Mouse (Mus musculus) embryo, embryonic 10.5 days (tissue): Measurements from ENCODE around the gene Idh3a.
"Not testable (repeated sequence)": the region's sequence is repeated elsewhere in the genome, so short reads cannot be mapped to it uniquely, and the experiment has no call there.

Experiments
- DNase-seq: peaks from one replicate; pipeline ENCODE4 v3.0.0-alpha.2; 2015; ENCODE audit warnings: low spot score

Gene Idh3a

DNA sequence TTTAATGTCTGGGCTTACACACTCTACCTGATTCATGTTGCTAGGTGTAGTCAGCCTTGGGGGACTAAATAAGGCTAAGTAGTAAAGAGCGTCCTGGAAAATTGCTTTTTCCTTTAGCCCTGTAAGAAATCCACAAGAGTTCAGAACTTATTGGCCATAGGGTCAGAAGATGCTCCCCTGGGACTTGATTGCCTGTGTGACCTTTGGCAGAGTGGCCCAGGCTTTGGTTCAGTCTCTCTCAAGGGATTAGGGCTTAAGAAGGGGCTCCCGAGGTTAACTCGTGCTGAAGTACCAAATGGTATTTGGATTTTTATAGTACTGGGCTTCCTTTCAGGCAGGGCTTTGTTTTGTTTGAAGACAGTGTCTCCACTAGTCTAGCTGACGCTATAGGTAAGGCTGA is 1.7 kb downstream of the Idh3a start:
- no peak for DNase-seq

DNA sequence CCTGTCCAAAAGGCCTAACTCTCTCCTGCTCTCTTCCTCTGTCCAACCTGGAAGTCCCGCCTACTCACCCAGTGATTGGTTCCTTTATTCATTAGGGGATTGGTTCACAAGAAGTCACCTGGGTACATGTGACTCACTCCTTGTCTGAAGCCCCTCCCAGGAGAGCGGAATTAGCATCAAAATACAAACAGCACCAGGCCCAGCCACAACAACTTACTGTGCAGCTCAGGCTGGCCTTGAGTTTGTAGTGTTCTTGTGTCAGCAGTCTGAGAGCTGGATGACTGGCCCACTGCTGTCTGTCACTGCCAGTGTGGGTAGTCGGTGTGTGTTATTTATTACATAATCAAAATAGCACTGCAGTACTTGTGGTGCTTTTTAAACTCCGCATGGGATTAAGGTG is 7.5 kb downstream of the Idh3a start:
- not testable (repeated sequence) for DNase-seq

DNA sequence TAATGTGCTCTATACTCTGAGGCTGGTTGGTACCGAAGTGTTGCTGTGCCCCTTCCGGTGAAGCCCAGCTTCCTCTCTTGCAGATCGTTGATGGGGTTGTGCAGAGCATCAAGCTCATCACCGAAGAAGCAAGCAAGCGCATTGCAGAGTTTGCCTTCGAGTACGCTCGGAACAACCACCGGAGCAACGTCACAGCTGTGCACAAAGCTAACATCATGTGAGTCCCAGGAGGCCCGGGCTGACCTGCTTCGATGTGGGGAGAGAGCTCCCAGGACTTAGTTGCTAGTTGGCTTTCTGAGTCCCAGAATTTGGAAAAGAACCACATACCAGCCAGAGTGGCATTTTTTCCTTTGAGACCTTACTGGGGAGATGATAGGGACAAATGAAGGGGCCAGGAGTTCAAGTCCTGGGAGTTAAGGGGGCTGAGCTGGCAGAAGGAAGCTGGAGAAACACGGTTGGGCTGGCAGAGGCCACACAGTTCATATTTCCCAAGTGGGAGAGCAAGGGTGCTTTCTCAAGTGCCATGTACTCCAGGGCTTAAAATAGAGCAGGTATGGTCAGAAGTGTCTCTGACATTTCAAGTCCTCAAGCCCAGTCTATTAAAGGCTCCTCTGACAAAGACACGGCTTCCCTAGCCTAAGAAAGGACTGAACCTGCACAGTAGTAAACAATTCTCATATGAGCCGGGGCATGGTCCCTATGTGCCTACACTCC is 10.8 kb downstream of the Idh3a start:
- no peak for DNase-seq

DNA sequence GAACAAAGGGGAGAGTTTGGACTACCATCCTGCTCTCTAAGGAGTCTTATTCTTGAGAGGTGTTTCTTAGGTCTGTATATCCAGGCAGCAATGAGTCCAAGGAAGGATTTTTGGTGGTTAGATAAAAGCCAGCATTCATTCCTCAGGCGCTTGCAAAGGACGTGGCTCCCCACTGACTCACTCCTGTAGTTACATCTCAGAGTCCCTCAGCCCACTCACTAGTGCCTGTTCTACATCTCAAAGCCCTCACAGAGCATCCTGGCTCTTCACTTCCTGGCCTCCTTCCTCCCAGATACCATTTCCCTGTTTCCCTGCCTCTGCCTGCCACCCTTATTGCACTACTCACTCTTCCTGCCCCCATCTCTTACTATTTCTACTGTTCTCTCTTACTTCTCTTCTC is 16.3 kb downstream of the Idh3a start:
- DNase-seq, result no peak

DNA sequence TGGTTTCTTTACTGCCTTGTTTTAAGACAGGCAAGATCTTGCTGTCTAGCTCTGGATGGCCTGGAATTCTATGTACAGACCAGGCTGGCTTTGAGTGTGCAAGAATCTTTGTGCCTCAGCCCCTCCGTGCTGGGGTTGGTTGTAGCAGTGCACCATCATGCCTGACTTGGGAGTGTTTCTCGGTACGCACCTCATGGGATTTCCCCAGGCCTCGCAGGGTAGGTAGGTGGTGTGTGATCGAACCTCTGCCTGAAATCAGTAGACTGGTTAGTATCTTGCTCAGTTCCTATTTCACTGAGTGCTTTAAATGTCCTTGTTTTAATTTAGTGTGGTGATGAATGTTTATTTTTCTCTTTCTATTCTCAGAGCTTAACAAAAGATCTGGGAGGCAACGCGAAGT is 16.8 kb downstream of the Idh3a start:
- DNase-seq, result no peak

DNA sequence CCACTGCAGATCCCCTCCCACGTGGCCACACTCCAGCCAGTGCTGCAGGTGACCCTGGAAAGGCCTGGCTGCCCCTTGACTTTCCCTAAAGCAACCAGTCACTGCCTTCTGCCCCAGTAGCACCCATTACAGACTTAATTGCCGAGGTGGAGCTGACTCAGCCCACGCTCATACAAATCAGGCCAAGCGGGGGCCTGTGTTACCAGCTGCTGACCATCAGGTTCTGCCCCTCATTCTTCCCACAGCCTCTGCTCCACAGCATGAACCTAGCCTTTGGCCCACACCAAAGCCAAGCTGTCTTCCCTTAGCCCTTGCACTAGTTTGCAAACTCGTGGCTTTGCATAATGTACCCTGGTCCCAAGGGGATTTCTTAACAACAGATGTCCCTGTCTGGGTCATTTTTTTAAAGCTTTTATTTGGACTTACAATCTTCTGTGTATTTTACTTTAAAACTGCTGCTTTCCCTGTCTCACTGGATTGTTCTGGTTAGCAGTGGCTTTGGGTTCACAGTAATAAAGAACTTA is 18.1 kb downstream of the Idh3a start:
- DNase-seq, result no peak

DNA sequence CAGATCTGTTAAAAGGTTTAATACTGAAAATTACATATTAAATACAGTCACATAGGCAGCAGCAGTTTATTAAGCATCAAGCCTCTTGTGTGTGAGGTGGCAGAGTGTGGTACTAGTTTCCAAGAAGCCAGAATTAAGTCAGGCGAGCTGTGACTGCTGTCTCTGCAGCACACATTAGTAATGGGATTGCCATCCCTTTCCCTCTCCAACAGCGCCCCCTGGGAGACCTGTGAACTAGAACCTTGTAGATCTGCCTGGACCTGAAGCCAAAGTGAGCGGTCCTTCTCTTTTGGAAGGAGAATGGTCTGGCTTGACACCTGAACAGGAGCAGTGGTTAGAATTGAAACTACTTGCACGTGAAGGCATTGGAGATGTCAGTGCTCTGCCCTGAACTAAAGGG is 18.8 kb downstream of the Idh3a start:
- peak; percentile 67 for DNase-seq

DNA sequence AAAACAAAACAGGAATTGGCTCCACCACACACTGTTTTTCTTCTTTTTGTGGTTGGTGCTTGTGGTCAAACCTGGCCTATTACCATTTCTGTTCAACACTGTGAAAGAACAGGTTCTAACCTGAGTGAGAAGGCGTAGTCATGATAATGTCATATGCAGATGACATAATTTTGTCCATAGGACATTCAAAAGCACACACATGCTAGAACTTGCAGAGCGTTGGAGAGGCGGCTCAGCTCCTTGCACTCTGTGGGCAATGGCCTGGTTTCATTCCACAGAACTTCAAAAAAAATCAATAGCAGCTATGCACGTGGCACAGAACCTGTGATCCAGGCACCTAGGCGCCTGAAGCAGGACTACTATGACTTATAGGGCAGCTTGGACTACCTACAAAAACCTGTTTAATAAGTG is 26.7 kb downstream of the Idh3a start:
- DNase-seq, result no peak

DNA sequence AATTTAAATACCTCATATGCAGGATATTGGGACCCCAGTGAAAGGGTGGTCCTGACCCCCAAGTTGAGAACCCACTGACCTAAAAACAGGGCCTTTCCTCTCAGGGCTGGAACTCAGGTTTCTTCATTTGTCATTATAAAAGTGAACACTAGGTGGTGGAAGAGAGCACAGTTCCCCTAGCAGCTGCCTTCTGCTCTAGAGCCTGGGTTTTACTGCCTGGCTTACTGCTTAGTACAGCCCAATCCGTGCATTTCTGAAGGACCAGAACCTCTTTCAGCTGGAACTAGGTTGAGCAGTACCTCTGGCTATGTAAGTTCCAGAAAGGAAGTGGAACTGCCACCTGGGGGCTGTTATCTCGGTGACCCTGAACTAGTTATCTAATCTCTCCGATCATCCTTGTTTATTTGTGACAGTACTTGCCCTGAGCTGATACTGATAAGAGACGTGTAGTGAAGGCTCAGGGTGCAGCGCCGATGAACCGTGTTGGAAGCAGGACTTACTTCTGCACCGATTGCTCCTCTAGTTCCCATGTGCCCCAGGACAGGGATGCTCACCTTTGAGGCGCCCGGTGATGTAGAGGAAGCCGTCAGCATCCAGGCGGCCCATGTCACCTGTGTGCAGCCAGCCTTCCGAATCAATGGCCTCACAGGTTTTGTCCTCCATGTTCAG is 28.2 kb downstream of the Idh3a start:
- DNase-seq, result peak; percentile 86

DNA sequence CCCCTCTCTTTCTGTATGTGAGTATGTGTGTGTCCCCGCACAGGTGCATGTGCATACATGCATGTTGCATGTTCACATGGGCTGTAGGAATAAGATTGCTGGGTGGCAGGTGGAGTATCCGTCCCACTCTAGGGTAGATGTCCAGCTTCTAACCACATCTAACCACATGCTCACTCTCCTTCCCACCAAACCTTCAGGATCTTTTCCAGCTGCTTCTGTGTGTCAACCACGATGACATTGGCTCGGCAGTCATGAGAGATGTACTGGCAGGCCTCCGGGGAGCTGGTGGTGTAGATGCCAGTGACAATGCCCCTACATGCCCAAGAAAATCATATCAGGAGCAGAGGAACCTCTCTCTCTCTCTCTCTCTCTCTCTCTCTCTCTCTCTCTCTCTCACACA is 41.1 kb downstream of the Idh3a start:
- DNase-seq, result no peak

DNA sequence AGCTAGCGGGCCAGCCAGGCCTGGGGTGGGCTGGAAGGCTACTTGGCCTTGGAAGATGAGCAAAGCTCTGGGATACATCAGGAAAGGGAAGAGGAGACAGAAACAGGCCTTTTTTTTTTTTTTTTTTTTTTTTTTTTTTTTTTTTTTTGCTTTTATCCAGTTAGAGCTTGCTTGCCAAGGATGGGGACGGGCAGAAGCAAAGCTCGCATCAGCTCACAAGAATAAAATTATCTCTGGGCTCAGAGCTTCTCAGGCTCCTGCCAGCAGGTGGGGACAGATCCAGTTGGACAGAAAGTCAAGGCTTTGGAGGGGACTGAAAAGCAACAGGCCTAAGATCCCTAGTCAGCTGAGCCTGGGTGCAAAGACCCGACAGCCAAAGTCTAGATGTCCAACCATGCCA is 42.6 kb downstream of the Idh3a start:
- no peak for DNase-seq

DNA sequence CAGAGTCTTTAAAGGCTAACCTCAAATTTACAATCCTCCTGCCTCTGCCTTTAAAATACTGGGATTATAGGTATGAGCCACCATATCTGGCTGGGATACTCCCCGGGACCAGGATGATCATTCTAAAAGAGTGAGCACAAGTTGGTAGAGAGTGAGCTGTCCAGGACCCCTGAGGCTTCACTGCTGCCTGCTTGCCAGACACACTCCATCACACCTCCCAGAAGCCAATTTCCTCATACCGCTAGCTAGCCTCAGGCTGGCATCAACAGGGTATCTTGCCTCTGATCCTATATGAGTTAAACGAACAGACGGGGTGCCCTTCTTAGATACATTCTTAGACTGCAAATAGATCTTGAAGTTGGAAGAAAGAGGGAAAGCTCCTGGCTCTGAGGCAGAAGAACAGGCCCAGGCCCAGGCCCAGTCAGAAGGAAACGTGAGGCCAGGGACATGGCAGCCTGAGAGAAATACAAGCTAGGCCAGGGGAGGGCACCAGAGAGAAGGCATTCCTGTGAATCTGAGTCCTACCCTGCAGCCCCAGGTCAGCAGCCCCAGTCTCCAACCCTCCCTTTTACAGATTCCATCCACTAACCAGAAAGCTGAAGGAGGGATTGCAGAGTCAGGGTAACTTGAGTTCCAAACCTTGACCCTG is 43.6 kb downstream of the Idh3a start:
- DNase-seq, result peak; percentile 6

DNA sequence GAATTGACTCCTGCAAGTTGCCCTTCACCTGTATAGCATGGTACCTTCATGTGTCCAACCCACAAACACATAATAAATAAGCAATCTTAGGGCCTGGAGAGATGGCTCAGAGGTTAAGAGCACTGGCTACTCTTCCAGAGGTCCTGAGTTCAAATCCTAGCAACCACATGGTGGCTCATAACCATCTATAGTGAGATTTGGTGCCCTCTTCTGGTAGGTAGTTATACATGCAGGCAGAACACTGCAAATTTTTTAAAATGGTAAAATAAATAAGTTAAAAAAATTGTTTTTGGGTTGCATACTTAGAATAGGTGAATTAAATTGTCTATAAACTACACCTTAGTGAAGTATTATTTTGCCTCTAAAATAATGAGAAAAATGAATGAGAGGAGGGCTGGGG is 44.8 kb downstream of the Idh3a start:
- no peak for DNase-seq

DNA sequence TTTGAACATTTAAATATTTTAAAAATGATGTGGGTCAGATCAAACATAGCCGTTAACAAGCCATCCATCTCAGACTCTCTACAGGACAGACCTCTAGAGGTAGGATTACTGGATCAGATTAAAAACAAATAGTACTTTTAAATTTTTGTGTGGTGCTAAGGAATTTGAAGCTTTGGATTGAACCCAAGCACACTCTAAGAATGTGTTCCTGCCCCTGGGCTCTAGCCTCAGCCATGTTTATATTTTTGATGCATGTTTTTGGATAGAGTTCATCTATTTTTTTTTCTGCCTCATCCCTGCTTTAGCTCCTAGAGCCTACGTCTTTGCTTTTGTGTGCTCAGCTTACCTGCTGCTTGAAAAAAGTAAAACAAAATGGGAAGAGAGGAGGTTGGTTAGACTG is 47.3 kb downstream of the Idh3a start:
- no peak for DNase-seq

DNA sequence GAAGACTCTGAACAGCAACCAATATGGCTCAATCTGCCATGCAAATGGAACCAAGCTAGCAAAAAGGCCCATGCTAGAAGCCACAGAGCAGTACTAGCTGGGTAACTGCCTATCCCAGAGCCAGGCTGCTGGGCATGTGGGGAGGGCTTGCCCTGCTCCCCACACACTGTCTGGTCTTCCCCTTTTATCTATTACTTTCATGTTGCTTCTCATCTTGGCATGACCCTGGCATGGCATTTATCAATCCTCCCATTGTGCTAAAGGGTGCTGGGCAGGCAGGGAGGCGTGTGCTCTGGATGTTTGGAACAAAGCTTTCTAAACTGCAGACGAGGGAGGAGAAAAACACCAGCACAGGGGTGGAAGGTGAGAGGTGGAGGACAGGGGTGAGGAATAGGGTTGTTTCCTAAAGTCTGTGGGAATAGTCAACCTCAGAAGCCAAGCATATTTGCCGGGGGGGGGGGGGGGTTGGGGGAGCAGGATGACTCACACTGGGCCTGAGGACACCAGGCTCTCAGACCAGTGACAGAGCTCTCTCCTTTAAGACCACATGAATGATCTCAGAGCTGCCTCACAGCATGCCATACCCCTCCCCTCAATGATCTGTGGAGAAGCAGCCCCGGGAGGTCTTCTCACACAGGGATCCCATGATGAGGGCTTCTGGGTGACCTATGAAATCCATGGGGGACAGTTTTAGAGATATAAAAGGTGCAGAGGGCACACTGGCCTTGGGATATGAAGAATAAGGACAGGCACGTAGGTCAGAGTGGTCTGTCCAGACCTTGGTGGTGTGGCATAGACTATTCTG is 51.6 kb downstream of the Idh3a start:
- DNase-seq, result no peak

DNA sequence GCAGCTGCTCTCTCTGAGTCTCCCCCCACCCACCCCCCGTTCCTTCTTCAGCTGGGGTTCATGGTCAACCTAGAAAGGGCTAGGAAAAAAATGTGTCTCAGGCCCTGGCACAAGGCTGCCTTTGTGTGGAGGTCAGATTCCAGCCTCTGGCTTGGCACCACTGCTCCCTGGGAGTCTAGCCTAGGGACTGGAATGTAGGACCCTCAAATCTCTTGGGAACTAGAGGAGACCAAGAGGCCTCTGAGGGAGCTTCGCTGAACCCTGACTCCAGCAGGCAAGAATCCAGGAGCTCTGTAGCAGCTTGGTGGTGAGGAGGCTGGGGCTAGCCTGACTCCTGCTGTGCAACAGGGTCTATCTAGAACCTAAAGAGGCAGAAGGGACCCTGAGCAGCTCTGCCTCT is 53.1 kb downstream of the Idh3a start:
- no peak for DNase-seq

DNA sequence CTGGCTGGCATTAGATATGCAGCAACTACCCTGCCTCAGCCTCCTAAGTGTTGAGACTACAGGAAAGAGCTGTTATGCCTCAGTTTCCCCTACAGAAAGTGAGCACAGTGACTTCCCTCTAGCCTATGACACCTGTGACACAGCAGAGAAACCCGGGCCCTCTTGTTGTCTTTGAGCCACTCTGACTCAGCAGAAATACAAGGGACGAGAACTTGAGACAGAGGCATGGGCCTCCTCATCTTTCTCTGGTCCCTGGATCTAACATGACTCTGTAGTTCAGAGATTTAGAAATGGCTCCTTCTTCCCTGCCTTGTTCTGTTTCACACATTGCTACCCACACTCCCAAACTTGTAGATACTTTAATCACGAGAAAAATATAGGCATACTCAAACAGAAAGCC is 55.4 kb downstream of the Idh3a start:
- DNase-seq, result no peak

DNA sequence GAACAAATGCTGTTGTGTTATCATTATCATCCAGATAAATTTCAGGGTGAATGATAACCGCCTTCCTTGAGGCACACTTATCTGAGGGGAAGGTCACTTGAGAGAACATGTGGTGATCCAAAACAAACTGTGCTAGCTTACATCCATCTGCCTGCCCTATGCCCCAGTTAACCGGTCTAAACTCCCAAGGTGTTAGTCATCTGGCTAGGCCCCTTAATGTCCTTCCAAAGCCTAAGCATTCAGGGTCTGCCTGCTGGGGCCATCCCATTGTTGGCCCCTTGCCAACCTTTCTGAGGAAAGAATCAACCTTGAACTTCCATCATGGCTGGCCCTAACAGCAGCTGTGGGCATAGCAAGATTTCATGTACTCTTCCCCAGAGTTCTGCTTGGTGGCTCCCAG is 56.0 kb downstream of the Idh3a start:
- DNase-seq, result no peak

DNA sequence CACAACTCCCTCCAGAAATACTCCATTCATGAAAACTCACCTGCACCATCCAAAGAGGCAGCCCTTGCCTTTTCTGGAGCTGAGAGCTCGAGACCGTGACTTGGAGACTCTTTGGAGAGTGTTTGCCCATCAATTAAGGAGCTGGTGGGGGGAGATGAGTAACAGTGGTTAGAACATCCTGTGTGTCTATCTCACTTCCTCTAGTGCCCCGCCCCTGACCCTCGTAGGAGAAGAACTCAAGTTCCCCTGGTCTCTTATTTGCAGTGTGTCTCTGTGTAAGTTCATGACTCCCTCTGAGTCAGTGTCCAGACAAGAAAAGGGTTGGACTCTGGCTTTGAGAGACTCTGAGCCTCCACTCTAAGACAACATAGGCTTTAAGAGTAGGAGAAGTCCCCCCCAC is 56.4 kb downstream of the Idh3a start:
- no peak for DNase-seq

DNA sequence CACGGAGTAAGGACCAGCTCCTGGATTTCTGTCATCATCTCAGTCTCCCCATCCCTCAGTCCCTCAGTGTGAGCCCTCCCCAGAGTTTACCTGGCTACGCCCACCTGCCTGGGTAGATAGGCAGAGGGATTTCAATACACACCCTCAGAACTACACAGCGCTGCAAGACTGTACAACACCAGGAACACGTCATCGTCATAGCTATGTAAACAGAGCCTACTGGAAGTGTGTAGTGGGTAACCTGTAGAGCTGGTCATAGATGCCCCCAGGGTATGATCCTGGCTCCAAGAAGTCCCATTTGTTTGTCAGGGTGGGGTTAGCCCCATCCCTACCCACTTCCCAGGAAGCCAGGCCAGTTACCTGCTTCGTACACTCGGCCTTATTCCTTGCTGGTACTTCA is 57.0 kb downstream of the Idh3a start:
- DNase-seq, result no peak

DNA sequence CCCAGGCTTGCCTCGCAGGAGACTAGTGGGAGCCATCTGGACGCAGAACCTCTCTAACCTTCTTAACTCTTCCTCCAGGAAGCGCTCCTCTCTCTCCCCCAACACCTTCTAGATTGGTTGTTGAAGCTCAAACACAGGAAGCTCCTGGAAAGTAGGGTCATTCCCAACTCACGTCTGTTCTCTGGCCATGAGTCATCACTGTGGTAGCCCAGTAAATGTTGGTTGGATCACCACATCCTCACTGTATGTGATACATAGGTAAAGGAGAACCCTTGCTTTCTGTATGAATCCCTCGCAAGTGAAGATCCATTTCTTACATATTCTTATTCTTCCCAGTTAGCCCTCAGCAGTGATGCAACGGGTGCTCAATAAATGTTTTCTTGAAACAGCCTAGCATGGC is 59.4 kb downstream of the Idh3a start:
- DNase-seq, result no peak

DNA sequence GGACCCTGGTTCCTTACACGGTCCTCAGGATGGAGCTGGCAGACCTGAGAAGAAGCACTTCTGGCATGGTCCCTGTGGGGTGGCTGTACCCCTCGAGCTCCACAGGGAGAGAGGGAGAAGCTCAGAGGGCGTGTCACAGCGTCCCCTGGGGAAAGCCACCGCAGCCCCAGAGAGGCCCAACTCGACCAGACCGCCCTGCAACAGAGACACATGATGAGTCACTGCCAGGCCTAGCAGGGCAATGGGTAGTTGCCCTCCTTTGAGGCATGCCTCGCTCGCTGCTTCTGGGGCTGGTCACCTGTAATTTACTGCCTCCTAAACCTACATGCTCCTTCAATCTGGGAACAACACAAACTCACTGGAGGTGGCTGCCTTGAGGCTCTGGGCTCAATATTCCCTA is 60.1 kb downstream of the Idh3a start:
- no peak for DNase-seq

DNA sequence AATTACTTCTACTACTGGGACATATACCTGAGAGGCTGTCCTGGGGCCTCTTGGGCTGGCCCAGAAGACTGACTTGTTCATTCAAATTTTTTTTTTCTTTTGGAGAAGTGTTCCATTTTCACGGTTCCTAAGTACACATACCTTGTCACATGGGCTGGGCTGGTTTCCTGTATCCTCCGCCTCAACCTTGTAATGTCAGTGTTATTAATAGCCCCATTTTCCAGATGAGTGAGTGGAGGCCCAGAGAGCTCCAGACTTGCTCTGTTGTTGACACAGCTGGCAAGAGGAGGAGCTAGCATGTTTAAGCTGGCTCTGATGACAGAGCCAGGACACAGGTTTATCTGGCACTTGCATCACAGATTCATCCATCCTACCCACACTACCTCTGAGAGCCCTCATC is 61.3 kb downstream of the Idh3a start:
- DNase-seq, result no peak
